Mouse (Mus musculus) layer of hippocampus, adult 9-11 months (tissue): Measurements from ENCODE around the gene Olfr1392.
"Not testable (repeated sequence)": the region's sequence is repeated elsewhere in the genome, so short reads cannot be mapped to it uniquely, and the experiment has no call there.

Source experiments
- DNase-seq: peaks from one replicate; pipeline ENCODE4 v3.0.0; 2022

The Olfr1392 gene

GRCm38 (mm10) chr11:49252048-49252447 is 33.0 kb upstream of the Olfr1392 start:
- no peak for DNase-seq

GRCm38 (mm10) chr11:49253035-49253434 is 32.0 kb upstream of the Olfr1392 start:
- no peak for DNase-seq

- no peak for DNase-seq
Measured at GRCm38 (mm10) chr11:49259296-49259695, 25.8 kb upstream of the Olfr1392 start.

GRCm38 (mm10) chr11:49259829-49260228 is 25.3 kb upstream of the Olfr1392 start:
- DNase-seq, result no peak

GRCm38 (mm10) chr11:49260598-49261312 is 24.3 kb upstream of the Olfr1392 start:
- DNase-seq, result no peak

GRCm38 (mm10) chr11:49261313-49261855 is 23.7 kb upstream of the Olfr1392 start:
- no peak for DNase-seq

- no peak for DNase-seq
Measured at GRCm38 (mm10) chr11:49262286-49262685, 22.8 kb upstream of the Olfr1392 start.

- no peak for DNase-seq
Measured at GRCm38 (mm10) chr11:49263149-49263548, 21.9 kb upstream of the Olfr1392 start.

- no peak for DNase-seq
Measured at GRCm38 (mm10) chr11:49264081-49264480, 21.0 kb upstream of the Olfr1392 start.

- DNase-seq, result no peak
Measured at GRCm38 (mm10) chr11:49264622-49265021, 20.5 kb upstream of the Olfr1392 start.

GRCm38 (mm10) chr11:49265101-49265500 is 20.0 kb upstream of the Olfr1392 start:
- no peak for DNase-seq

- DNase-seq, result no peak
Measured at GRCm38 (mm10) chr11:49266671-49267070, 18.4 kb upstream of the Olfr1392 start.

GRCm38 (mm10) chr11:49267316-49267715 is 17.8 kb upstream of the Olfr1392 start:
- no peak for DNase-seq

GRCm38 (mm10) chr11:49267970-49268579 is 17.0 kb upstream of the Olfr1392 start:
- no peak for DNase-seq

GRCm38 (mm10) chr11:49269761-49270160 is 15.3 kb upstream of the Olfr1392 start:
- DNase-seq, result no peak

GRCm38 (mm10) chr11:49270368-49270767 is 14.7 kb upstream of the Olfr1392 start:
- DNase-seq, result no peak

- no peak for DNase-seq
Measured at GRCm38 (mm10) chr11:49271334-49271733, 13.7 kb upstream of the Olfr1392 start.

GRCm38 (mm10) chr11:49273834-49274519 is 11.1 kb upstream of the Olfr1392 start:
- DNase-seq, result no peak

GRCm38 (mm10) chr11:49278222-49278621 is 6.9 kb upstream of the Olfr1392 start, which contains the start of gene Olfr1393:
Olfr1393 (plus strand) TSS chr11:49278304.
- DNase-seq, result no peak

GRCm38 (mm10) chr11:49287251-49287650 is 2.2 kb downstream of the Olfr1392 start:
- no peak for DNase-seq

GRCm38 (mm10) chr11:49292777-49293176 is 7.7 kb downstream of the Olfr1392 start:
- DNase-seq, result peak; percentile 58

- no peak for DNase-seq
Measured at GRCm38 (mm10) chr11:49304441-49304840, 19.4 kb downstream of the Olfr1392 start, which contains the start of gene Olfr10. Olfr10 (plus strand) TSS chr11:49304741.

- DNase-seq, result not testable (repeated sequence)
Measured at GRCm38 (mm10) chr11:49308547-49308946, 23.5 kb downstream of the Olfr1392 start.

GRCm38 (mm10) chr11:49322442-49322841 is 37.4 kb downstream of the Olfr1392 start, which contains the start of gene Olfr1391:
Olfr1391 (plus strand) TSS chr11:49322742.
- DNase-seq, result no peak
